Mouse (Mus musculus) testis, adult 2 months (tissue): ENCODE data around the gene Gfm1. TPM values are rescaled to one million over a fixed set of nuclear protein-coding genes. Genes with fewer than 3 reads are reported as not detected.

Experiments
- H3K27ac ChIP-seq: fragments of 200-500 bp; 2 replicates; pipeline ENCODE4 v1.5.1; 2012; ENCODE audit warnings: low read depth, low read length; ENCODE audit not compliant: control insufficient read depth, insufficient read depth
- H3K27me3 ChIP-seq: fragments of 200-500 bp; 2 replicates; pipeline ENCODE4 v1.6.1; 2012; ENCODE audit warnings: mild to moderate bottlenecking, low read length, moderate library complexity; ENCODE audit not compliant: control insufficient read depth, insufficient read depth
- H3K36me3 ChIP-seq: fragments of 200-500 bp; 2 replicates; pipeline ENCODE4 v1.6.1; 2012; ENCODE audit warnings: mild to moderate bottlenecking, low read length; ENCODE audit not compliant: control insufficient read depth, insufficient read depth
- H3K4me1 ChIP-seq: fragments of 200-500 bp; 2 replicates; pipeline ENCODE4 v1.6.1; 2012; ENCODE audit warnings: low read length; ENCODE audit not compliant: control insufficient read depth, insufficient read depth
- H3K4me3 ChIP-seq: fragments of 200-500 bp; 2 replicates; pipeline ENCODE4 v1.5.1; 2012; ENCODE audit warnings: low read depth, mild to moderate bottlenecking, low read length, moderate library complexity, mixed read lengths; ENCODE audit not compliant: control insufficient read depth
- CTCF ChIP-seq: fragments of 200-500 bp; IDR thresholded peaks from 2 replicates; pipeline ENCODE4 v1.5.1; 2012; ENCODE audit warnings: low read depth, mild to moderate bottlenecking, inconsistent platforms, low read length, moderate library complexity; ENCODE audit not compliant: control insufficient read depth, insufficient read depth, insufficient replicate concordance
- POLR2A ChIP-seq: fragments of 200-500 bp; IDR thresholded peaks from 2 replicates; pipeline ENCODE4 v1.6.1; 2012; ENCODE audit warnings: low read depth, mild to moderate bottlenecking, inconsistent platforms, low read length, moderate library complexity; ENCODE audit not compliant: control insufficient read depth
- polyA plus RNA-seq: library from polyadenylated mRNA; depleted of rRNA; stranded (reverse); fragments of >200 nt; gene quantifications from 2 replicates; pipeline ENCODE4 v1.2.3, GENCODE M21; 2012

Gene Gfm1
- polyA plus RNA-seq, 1 experiment: 10.6 TPM

DNA sequence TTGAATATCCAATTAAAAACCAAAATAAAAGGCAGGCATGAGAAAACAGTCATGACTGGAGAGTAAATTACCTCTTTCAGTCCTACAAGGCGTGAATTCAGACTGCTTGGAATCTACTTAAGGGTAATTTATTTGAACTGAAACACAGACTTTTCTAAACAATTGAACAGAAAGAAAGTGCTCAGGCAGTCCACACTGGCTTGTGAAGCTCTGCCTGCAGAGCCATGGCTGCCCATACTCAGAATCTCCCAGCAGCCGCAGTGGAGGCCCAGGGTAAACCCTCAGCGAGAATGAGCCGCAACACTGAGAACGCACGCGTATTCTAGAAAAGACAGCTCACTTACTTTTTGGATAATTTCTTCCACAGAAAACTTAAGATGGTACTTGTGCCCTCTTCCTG, 32.1 kb downstream of the Gfm1 start:
- H3K4me1 ChIP-seq: peaks cover 11% of the 10 kb centered on the region
- H3K27ac ChIP-seq: no peak overlapping the region
- no peaks in the 10 kb centered on the region for H3K27me3 ChIP-seq
- no peaks in the 10 kb centered on the region for H3K36me3 ChIP-seq
- H3K4me3 ChIP-seq: no peak overlapping the region
- no peak for TF ChIP-seq POLR2A
- TF ChIP-seq CTCF: no peak

DNA sequence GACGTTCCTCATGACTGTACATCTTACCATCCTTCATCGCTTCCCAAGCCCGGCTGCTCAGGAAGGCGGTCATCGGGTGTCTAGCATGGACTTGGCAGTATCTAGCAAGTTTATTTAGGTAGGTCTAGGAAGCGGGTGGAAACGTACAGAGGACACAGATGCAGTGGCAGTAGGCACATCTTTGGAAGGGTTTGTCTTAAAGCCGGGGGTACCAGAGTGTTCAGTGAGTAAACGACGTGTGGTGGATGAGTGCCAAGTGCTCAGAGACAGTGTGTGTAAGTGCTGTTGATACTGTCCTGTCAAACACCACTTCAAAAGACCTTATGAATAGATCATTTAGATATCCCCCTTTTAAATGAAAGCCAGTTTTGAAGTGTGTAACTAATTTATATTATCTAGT, 32.7 kb downstream of the Gfm1 start:
- TF ChIP-seq POLR2A (no peak), CTCF (no peak)
- no peaks in the 10 kb centered on the region for H3K36me3 ChIP-seq
- no peak overlapping the region for H3K4me3 ChIP-seq
- no peaks in the 10 kb centered on the region for H3K27me3 ChIP-seq
- peaks cover 11% of the 10 kb centered on the region for H3K4me1 ChIP-seq
- no peak overlapping the region for H3K27ac ChIP-seq

DNA sequence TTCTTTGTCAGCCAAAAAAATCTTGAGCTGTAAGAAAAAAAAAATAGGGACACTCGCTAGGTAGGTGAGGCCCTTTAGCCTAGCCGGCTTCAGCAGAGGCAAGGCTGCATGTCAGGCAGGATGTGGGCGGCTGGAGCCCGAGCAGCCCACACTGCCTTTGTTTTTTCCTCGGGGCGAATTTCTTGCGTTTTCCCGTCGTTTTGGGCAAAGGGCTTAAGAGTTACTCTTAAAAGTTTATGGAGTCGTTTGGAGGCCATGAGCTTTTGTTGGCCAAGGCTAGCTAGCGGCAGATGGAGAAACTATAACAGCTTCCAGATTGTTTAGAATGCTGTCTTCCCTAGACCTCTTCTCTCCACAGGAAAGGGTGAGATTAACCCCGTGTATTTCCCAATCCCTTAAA, 33.1 kb downstream of the Gfm1 start:
- H3K4me3 ChIP-seq: peak overlapping the region; percentile 90

DNA sequence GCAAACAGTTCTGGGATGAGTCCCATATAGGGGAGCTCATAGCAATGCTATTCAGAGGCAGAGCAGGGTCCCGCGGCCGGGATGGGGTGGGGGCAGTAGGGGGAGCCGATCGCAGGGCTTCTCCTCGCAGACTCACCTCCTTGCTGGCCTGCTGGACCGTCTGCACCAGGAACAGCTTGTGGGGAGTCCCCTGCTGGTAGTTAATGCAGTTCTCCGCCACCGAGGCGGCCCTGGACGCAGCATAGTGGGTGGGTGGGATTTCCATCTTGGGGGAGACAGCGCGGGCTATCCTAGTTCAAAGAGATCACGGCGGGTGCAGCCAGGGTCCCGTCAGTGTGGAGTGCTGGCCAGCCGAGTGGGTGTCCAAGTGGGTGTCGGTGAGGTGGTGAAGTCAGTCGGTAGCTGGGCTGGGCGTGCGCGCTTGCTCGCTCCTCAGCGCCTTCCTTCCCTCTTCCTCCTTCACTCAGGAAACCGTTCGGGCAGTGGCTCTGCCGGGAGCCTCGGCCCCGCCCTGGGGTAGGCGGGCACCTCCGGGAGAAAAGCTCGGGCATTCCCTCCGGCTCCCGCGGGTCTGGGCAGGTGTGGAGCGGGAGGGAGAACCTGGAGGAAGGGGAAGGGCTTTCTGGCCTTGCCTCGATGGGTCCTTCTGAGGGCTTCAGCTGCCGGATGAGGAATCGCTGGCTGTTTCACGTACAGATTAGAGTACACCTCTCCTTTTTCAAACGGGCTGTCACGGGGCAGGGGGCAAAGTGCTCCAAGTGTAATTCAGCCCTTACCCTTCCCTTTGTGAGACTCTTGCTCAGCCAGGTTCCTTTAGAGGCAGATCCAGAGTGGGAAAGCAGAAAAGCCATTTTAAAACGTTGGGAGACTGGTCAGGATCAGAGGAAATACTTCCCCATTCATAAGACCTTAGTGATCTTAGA, 33.8 kb downstream of the Gfm1 start, which contains the start of gene Lxn:
Gene Lxn, minus strand, starts transcription at position 477 of the 923 bp plus-strand sequence.
- Histone ChIP-seq H3K27ac (0 out of 2 replicates have a peak within 1 kb of the TSS, but pooled peaks have one; percentile 10), H3K4me1 (peaks cover 11% of the 10 kb centered on the region), H3K4me3 (peak within 1 kb of the TSS; percentile 90), H3K27me3 (no peaks in the 10 kb centered on the region), H3K36me3 (no peaks in the 10 kb centered on the region)
- TF ChIP-seq CTCF (no peak), POLR2A (peak; percentile 45; the same call in 1 of the 2 replicates)

More for the DNA sequence above, 33.1 kb downstream of the Gfm1 start:
- Histone ChIP-seq H3K36me3 (no peaks in the 10 kb centered on the region), H3K27ac (no peak overlapping the region), H3K4me1 (peaks cover 11% of the 10 kb centered on the region), H3K27me3 (no peaks in the 10 kb centered on the region)
- no peak for TF ChIP-seq CTCF
- no peak for TF ChIP-seq POLR2A

DNA sequence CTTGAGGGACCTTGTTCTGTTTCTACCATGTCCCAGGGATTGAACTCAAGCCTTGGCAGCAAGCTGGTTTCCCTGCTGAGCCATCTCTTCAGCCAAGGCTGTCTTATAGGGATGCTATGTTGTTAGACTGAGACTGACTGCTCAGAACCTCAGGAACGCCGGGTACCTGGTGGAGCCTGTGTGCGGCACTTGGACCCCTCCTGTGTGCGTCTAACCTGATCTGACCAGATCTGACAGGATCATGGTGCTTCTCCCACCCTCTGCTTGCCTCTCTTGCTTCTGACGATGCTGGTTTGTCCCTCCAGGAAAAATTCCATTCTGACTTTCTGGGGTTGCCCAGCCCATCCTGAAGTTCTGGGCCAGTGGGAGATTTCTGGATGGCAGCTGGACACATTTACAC, 36.7 kb downstream of the Gfm1 start:
- no peak overlapping the region for H3K27ac ChIP-seq
- no peaks in the 10 kb centered on the region for H3K36me3 ChIP-seq
- no peak overlapping the region for H3K4me3 ChIP-seq
- TF ChIP-seq POLR2A: no peak
- no peak for TF ChIP-seq CTCF
- H3K27me3 ChIP-seq: no peaks in the 10 kb centered on the region
- H3K4me1 ChIP-seq: peaks cover 11% of the 10 kb centered on the region

DNA sequence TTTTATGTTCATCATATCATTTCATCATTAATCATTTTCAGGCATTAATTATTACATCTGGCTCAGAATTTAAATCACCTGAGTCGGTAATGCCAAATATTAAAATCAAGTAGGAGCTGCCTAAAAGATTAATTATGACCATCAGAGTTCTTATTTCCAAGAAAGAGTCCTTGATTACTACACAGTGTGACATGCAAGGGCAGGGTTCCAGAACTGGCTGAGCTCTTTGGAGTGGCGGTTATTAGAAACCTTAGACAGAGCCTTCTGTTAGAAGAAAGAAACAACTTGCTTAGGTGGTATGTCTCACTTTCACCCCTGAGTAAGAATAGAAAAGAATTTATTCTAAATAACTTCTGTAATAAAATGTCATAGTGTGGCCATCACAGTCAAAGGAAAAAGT, 37.4 kb downstream of the Gfm1 start:
- no peaks in the 10 kb centered on the region for H3K27me3 ChIP-seq
- H3K4me3 ChIP-seq: no peak overlapping the region
- H3K27ac ChIP-seq: no peak overlapping the region
- H3K36me3 ChIP-seq: no peaks in the 10 kb centered on the region
- peaks cover 11% of the 10 kb centered on the region for H3K4me1 ChIP-seq
- no peak for TF ChIP-seq POLR2A
- TF ChIP-seq CTCF: no peak

DNA sequence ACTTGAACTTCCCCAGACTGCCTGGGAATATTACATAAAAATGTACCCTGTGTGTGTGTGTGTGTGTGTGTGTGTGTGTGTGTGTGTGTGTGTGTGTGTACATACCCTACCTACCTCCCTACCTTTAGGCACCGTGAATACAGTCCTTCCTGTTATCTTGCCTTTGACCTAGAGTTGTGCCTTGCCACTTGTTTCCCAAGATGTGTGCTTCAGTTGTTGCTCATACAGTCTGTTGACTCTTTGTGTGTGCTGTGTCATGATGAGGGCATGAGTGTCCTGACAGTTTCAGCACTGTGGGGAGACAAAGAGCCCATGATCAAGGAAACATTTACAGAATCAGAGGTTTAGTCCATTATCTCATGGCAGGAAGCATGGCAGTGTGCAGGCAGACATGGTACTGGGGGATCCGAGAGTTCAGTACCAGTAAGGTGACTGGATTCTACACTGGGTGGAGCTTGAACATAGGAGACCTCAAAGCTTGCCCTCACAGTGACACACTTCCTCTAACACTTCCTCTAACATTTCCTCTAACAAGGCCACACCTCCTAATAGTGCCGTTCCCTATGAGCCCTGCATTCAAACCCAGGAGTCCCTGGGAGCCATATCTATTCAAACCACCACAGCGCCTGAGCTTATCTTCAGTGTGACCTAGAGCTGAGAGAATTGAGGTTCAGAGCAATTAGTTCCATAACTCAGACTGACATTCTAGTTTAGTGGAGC, 41.7 kb downstream of the Gfm1 start:
- H3K27ac ChIP-seq: no peak overlapping the region
- H3K36me3 ChIP-seq: no peaks in the 10 kb centered on the region; the same call in 1 of the 2 replicates
- no peak for TF ChIP-seq POLR2A
- no peak for TF ChIP-seq CTCF
- no peaks in the 10 kb centered on the region for H3K27me3 ChIP-seq
- H3K4me3 ChIP-seq: no peak overlapping the region
- no peaks in the 10 kb centered on the region for H3K4me1 ChIP-seq
